Mouse (Mus musculus): ENCODE results near the gene Ppib. TPM values are rescaled to one million over a fixed set of nuclear protein-coding genes. Genes with fewer than 3 reads are reported as not detected.

Gene Ppib
- total and polyA plus RNA-seq, 3 experiments = 268 to 550 (median 477) TPM

DNA sequence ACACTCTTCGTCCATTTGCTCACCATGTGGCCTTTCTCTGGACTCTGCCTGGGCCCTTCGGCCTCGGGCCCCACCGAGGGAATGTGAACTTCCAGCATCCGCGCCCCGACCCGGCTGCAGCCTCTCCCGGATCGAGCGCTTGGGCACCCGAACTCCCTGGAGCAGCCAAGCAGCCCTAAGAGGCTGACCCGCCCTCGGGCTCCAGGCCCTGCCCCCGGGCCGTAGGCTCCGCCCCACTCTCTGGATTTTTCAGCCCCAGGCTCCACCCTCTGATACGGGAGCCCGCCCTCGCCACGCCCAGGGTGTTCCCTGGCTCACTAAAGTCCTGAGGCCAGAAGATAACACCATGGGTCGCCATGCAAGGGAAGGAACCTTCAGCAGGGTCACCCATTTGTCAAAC lies 9.6 kb downstream of the Ppib start, which contains the start of gene Snx22:
Gene Snx22 (minus strand): TSS at position 137 of the 400 bp plus-strand sequence.
- peaks cover 24 to 26% of the 10 kb centered on the region in 2 experiments for H3K36me3 ChIP-seq (replicated peaks in 1 of 2; ENCODE audit: control insufficient read depth in 1 of 2, insufficient read depth in 1 of 2, low read length in 1 of 2)
- dilution Hi-C loops (cut with MboI; ENCODE audit: extremely low pct_ligation_motif_present, extremely low pct_unique_long_range_greater_than_20kb, low sequenced_read_pairs) = no loop called here
- H3K27ac ChIP-seq (ENCODE audit: insufficient read depth, low read depth) = no peak within 1 kb of the TSS
- TF ChIP-seq MEF2A (IDR thresholded peaks at IDR 0.05; ENCODE audit: borderline replicate concordance, low read depth, low read length) (no peak), ZKSCAN1 (IDR thresholded peaks at IDR 0.05; ENCODE audit: borderline replicate concordance, low read depth, low read length) (no peak)
- in situ Hi-C loops (cut with MboI; ENCODE audit: low pct_ligation_motif_present, low pct_unique_long_range_greater_than_20kb, low sequenced_read_pairs) = no loop called here
- peak within 1 kb of the TSS; percentile 53 for H3K4me2 ChIP-seq (ENCODE audit: insufficient read depth, low read depth, poor library complexity, severe bottlenecking)
- H3K79me2 ChIP-seq (replicated peaks; ENCODE audit: control insufficient read depth, extremely low read depth, insufficient read depth, poor library complexity, severe bottlenecking) = no peaks in the 10 kb centered on the region
- H3K4me3 ChIP-seq (replicated peaks in 1 of 3; ENCODE audit: low read depth in 2 of 3, low read length in 2 of 3, poor library complexity in 1 of 3) = peak within 1 kb of the TSS; percentile 21 to 56 (median 45)
- peak; percentile 21 for DNase-seq (ENCODE audit: extremely low read depth)
- peak within 1 kb of the TSS; percentile 24 for H3K9ac ChIP-seq (ENCODE audit: insufficient read depth, low read depth)
- H3K27me3 ChIP-seq (replicated peaks) = no peaks in the 10 kb centered on the region
- H3K4me1 ChIP-seq (ENCODE audit: control insufficient read depth in 1 of 2, insufficient read depth in 2 of 2) = peaks cover 23 to 36% of the 10 kb centered on the region in 2 experiments
- peaks cover 15% of the 10 kb centered on the region for H3K9me3 ChIP-seq (replicated peaks; ENCODE audit: low read length)

- DNase-seq (ENCODE audit: extremely low read depth) = no peak
- in situ Hi-C loops (cut with MboI; ENCODE audit: low pct_ligation_motif_present, low pct_unique_long_range_greater_than_20kb, low sequenced_read_pairs) (no loop called here), dilution Hi-C loops (cut with MboI; ENCODE audit: extremely low pct_ligation_motif_present, extremely low pct_unique_long_range_greater_than_20kb, low sequenced_read_pairs) (no loop called here)
- Histone ChIP-seq H3K4me3 (replicated peaks in 1 of 3; ENCODE audit: low read depth in 2 of 3, low read length in 2 of 3, poor library complexity in 1 of 3) (no peak overlapping the region), H3K4me2 (ENCODE audit: insufficient read depth, low read depth, poor library complexity, severe bottlenecking) (no peak overlapping the region), H3K36me3 (replicated peaks in 1 of 2; ENCODE audit: control insufficient read depth in 1 of 2, insufficient read depth in 1 of 2, low read length in 1 of 2) (peaks cover 23 to 24% of the 10 kb centered on the region in 2 experiments), H3K4me1 (ENCODE audit: control insufficient read depth in 1 of 2, insufficient read depth in 2 of 2) (peaks cover 23 to 36% of the 10 kb centered on the region in 2 experiments), H3K9ac (ENCODE audit: insufficient read depth, low read depth) (no peak overlapping the region), H3K27ac (ENCODE audit: insufficient read depth, low read depth) (no peak overlapping the region), H3K79me2 (replicated peaks; ENCODE audit: control insufficient read depth, extremely low read depth, insufficient read depth, poor library complexity, severe bottlenecking) (no peaks in the 10 kb centered on the region), H3K9me3 (replicated peaks; ENCODE audit: low read length) (peaks cover 17% of the 10 kb centered on the region), H3K27me3 (replicated peaks) (no peaks in the 10 kb centered on the region)
- no peak for TF ChIP-seq POLR2AphosphoS2 (IDR thresholded peaks at IDR 0.05; ENCODE audit: low read depth, low read length)
- no peak for TF ChIP-seq CTCF (conservative IDR thresholded peaks at IDR 0.05 in 1 of 2, IDR thresholded peaks at IDR 0.05 in 1 of 2; ENCODE audit: low read depth in 2 of 2, low read length in 2 of 2)
- no peak for TF ChIP-seq CHD1 (IDR thresholded peaks at IDR 0.05; ENCODE audit: low read depth, low read length)
- TF ChIP-seq MAZ (IDR thresholded peaks at IDR 0.05; ENCODE audit: low read depth, low read length) = no peak
- TF ChIP-seq EP300 (IDR thresholded peaks at IDR 0.05; ENCODE audit: low read length) = no peak
- no peak for TF ChIP-seq BHLHE40 (IDR thresholded peaks at IDR 0.05; ENCODE audit: low read depth, low read length)
- no peak for TF ChIP-seq TCF12 (IDR thresholded peaks at IDR 0.05; ENCODE audit: low read depth, low read length)
- no peak for TF ChIP-seq MEF2A (IDR thresholded peaks at IDR 0.05; ENCODE audit: borderline replicate concordance, low read depth, low read length)
- TF ChIP-seq ZKSCAN1 (IDR thresholded peaks at IDR 0.05; ENCODE audit: borderline replicate concordance, low read depth, low read length) = no peak
- no peak for TF ChIP-seq NRF1 (IDR thresholded peaks at IDR 0.05; ENCODE audit: low read depth, low read length)
- no peak for TF ChIP-seq HCFC1 (IDR thresholded peaks at IDR 0.05; ENCODE audit: low read depth, low read length)
- TF ChIP-seq RCOR1 (conservative IDR thresholded peaks at IDR 0.05; ENCODE audit: low read depth, low read length) = no peak
- no peak for TF ChIP-seq USF1 (IDR thresholded peaks at IDR 0.05; ENCODE audit: low read depth, low read length)
- TF ChIP-seq CHD2 (IDR thresholded peaks at IDR 0.05; ENCODE audit: low read length) = no peak
Measured at GRCm38 (mm10) chr9:66070151-66070550, 10.1 kb downstream of the Ppib start.
